In the genomic region with DNA sequence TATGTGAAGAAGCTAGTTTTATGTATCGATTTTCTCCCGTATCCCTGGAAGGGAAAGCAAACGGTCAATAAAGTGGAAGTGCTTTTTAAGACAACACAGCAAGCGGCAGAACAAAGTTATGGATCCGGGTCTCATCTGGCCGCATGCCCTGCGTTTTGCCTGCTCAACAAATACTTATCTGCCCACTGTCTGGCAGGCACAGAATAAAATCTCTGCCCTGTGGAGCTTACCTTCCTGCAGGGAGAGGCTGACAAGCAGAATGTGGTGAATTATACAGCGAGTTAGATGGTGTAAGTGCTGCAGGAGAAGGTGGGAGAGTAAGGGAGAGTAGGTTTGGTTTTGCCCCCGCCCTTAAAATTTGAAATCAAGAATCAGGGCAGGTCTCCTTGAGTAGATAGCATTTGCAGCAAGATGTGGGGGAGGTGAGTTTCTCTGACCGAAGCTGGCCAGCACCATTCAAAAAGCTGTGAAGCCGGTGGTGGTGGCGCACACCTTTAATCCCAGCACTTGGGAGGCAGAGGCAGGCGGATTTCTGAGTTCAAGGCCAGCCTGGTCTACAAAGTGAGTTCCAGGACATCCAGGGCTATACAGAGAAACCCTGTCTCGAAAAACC, we compare ENCODE assay signal across 6 mouse cellular contexts. TPM values are rescaled to one million over a fixed set of nuclear protein-coding genes. Genes with fewer than 3 reads are reported as not detected.
A peak's percentile ranks its signal among the peaks of the same experiment; 100 is the strongest.
DNase-seq lines count a peak whose midpoint lies in the region.

No protein-coding gene starts in this region.

- DNase-seq in cerebellum, adult 8-10 months, result peak; percentile 27
- DNase-seq in cerebellum, postnatal 14 days, result no peak
- peak; percentile 90 for DNase-seq in heart, adult 11 months
- DNase-seq in heart, adult 8-10 months (ENCODE audit: low spot score), result no peak
- DNase-seq in testis, postnatal 10 days (ENCODE audit: low spot score), result peak; percentile 45
- DNase-seq in testis, postnatal 14 days (ENCODE audit: low spot score), result no peak

RNA-seq across cellular contexts. Expression of a gene that starts 1.0 kb away (rescaled TPM):
- 100 to 1,000 TPM; 591 to 710 (median 629) TPM for total RNA-seq in heart, adult 8-10 months (2022)

RNA-seq across cellular contexts. Expression of a gene that starts 6.8 kb away (rescaled TPM):
- 10 to 100 TPM; 35.7 to 41.6 (median 39.3) TPM for total RNA-seq in heart, adult 8-10 months (2022)

RNA-seq across cellular contexts. Expression of a gene that starts 51.8 kb away (rescaled TPM):
- 10 to 100 TPM; 31.2 to 43.4 (median 34.1) TPM for total RNA-seq in heart, adult 8-10 months (2022)

Comparison
In these comparisons a context has a peak if more than half of its experiments do, and no peak if none do; other contexts are left out.
1. DNase-seq: peak in cerebellum, adult 8-10 months (single experiment), heart, adult 11 months (single experiment) and testis, postnatal 10 days (single experiment); none in cerebellum, postnatal 14 days (0 of 2), heart, adult 8-10 months (single experiment) and testis, postnatal 14 days (single experiment).